ENCODE assay signal across 8 mouse cellular contexts in genomic region chr19:31763246-31763821, GRCm38 (mm10). TPM values are rescaled to one million over a fixed set of nuclear protein-coding genes. Genes with fewer than 3 reads are reported as not detected.
DNase-seq lines count a peak whose midpoint lies in the region; ATAC-seq and TF ChIP-seq lines count a peak whose summit lies in the region.

No protein-coding gene starts in this region.

- TF ChIP-seq CTCF in G1E (IDR thresholded peaks at IDR 0.05; ENCODE audit: low read depth, low read length): no peak

- 4% methylated on average over 20 of the region's 20 CpGs for WGBS in embryonic facial prominence, embryonic 10.5 days
- 3% methylated on average over 20 of the region's 20 CpGs for WGBS in hindbrain, embryonic 11.5 days
- WGBS in liver, embryonic 16.5 days (ENCODE audit: insufficient replicate concordance): 10% methylated on average over 20 of the region's 20 CpGs

- peaks cover 71% of the 10 kb centered on the region for H3K4me1 ChIP-seq in G1E (ENCODE audit: insufficient read depth, low read depth, low read length)
- peaks cover 61% of the 10 kb centered on the region for H3K4me1 ChIP-seq in embryonic facial prominence, embryonic 10.5 days
- peaks cover 10% of the 10 kb centered on the region for H3K4me1 ChIP-seq in hindbrain, embryonic 11.5 days (replicated peaks; ENCODE audit: control insufficient read depth, insufficient read depth, low read length)
- H3K4me1 ChIP-seq in liver, embryonic 16.5 days (ENCODE audit: control insufficient read depth, low read depth, low read length): peaks cover 13% of the 10 kb centered on the region

- H3K36me3 ChIP-seq in G1E (replicated peaks): no peaks in the 10 kb centered on the region
- no peaks in the 10 kb centered on the region for H3K36me3 ChIP-seq in embryonic facial prominence, embryonic 10.5 days (replicated peaks)
- H3K36me3 ChIP-seq in hindbrain, embryonic 11.5 days (ENCODE audit: control insufficient read depth, insufficient read depth, low read length): no peaks in the 10 kb centered on the region
- H3K36me3 ChIP-seq in liver, embryonic 16.5 days (ENCODE audit: control insufficient read depth, insufficient read depth): no peaks in the 10 kb centered on the region

- no peaks in the 10 kb centered on the region for H3K9me3 ChIP-seq in G1E (replicated peaks)
- H3K9me3 ChIP-seq in embryonic facial prominence, embryonic 10.5 days: no peaks in the 10 kb centered on the region
- no peaks in the 10 kb centered on the region for H3K9me3 ChIP-seq in hindbrain, embryonic 11.5 days (ENCODE audit: control insufficient read depth, low read length)
- H3K9me3 ChIP-seq in liver, embryonic 16.5 days (replicated peaks; ENCODE audit: control insufficient read depth, low read length): no peaks in the 10 kb centered on the region

- peak overlapping the region; percentile 97 for H3K4me2 ChIP-seq in hindbrain, embryonic 11.5 days (replicated peaks; ENCODE audit: low read depth, low read length)
- H3K4me2 ChIP-seq in liver, embryonic 16.5 days (ENCODE audit: low read depth, low read length): peak overlapping the region; percentile 71

- H3K9ac ChIP-seq in hindbrain, embryonic 11.5 days (ENCODE audit: low read depth, low read length): no peak overlapping the region
- peak overlapping the region; percentile 16; the same call in 1 of the 2 replicates for H3K9ac ChIP-seq in liver, embryonic 16.5 days (ENCODE audit: low read depth, low read length)

- peak overlapping the region; percentile 86 for H3K27ac ChIP-seq in embryonic facial prominence, embryonic 10.5 days (replicated peaks)
- H3K27ac ChIP-seq in hindbrain, embryonic 11.5 days (ENCODE audit: low read depth, low read length): no peak overlapping the region
- H3K27ac ChIP-seq in liver, embryonic 16.5 days (ENCODE audit: low read length): no peak overlapping the region

- peak overlapping the region; percentile 80 for H3K4me3 ChIP-seq in G1E (ENCODE audit: low read depth, low read length)
- H3K4me3 ChIP-seq in embryonic facial prominence, embryonic 10.5 days: peak overlapping the region; percentile 72
- H3K4me3 ChIP-seq in hindbrain, embryonic 11.5 days (ENCODE audit: low read depth, low read length): peak overlapping the region; percentile 48; the same call in 1 of the 2 replicates
- H3K4me3 ChIP-seq in liver, embryonic 16.5 days (ENCODE audit: low read depth, low read length): peak overlapping the region; percentile 64

- no peaks in the 10 kb centered on the region; the same call in 1 of the 2 replicates for H3K27me3 ChIP-seq in G1E (ENCODE audit: insufficient read depth, low read length)
- H3K27me3 ChIP-seq in embryonic facial prominence, embryonic 10.5 days (replicated peaks; ENCODE audit: low read depth, poor library complexity, severe bottlenecking): peaks cover 26% of the 10 kb centered on the region
- H3K27me3 ChIP-seq in hindbrain, embryonic 11.5 days (ENCODE audit: control insufficient read depth, insufficient read depth, low read length): peaks cover 11% of the 10 kb centered on the region
- peaks cover 45% of the 10 kb centered on the region for H3K27me3 ChIP-seq in liver, embryonic 16.5 days (ENCODE audit: control insufficient read depth, insufficient read depth, low read depth, low read length)

- peak; percentile 12 for DNase-seq in G1E (ENCODE audit: low spot score)
- peak; percentile 40 for DNase-seq in embryonic facial prominence, embryonic 10.5 days (ENCODE audit: low spot score)
- peak; percentile 52 for DNase-seq in hindbrain, embryonic 11.5 days (ENCODE audit: low spot score)
- DNase-seq in c-Kit-positive CD71-positive TER-119-positive erythroid progenitor cells, embryonic 14.5 days (ENCODE audit: low spot score): no peak
- DNase-seq in layer of hippocampus, adult 11-12 months (ENCODE audit: low spot score): no peak
- DNase-seq in layer of hippocampus, adult 8-10 months (ENCODE audit: low spot score in 2 of 2): no peak
- no peak for DNase-seq in thymus, postnatal 36 days

- ATAC-seq in G1E (ENCODE audit: extremely low read depth, insufficient number of reproducible peaks, low FRiP score, poor library complexity, severe bottlenecking): no peak
- no peak for ATAC-seq in hindbrain, embryonic 11.5 days (ENCODE audit: low FRiP score)
- no peak for ATAC-seq in liver, embryonic 16.5 days (ENCODE audit: low read depth)

RNA-seq across cellular contexts. Expression of gene Prkg1, which starts 1.5 kb away (rescaled TPM):
- total RNA-seq in G1E (2014; fragmentation: Nextera tagmentation): 22.9 and 25.4 TPM in 2 replicates
- total RNA-seq in G1E (2017): 27.3 and 29.0 TPM in 2 replicates
- polyA plus RNA-seq in G1E (2012): 1.0 and 1.1 TPM in 2 replicates
- 4.8 and 6.2 TPM in 2 replicates for polyA plus RNA-seq in embryonic facial prominence, embryonic 10.5 days (2016; fragmentation: Nextera tagmentation; extraction: Ambion mirVana)
- 6.3 and 8.6 TPM in 2 replicates for polyA plus RNA-seq in hindbrain, embryonic 11.5 days (2014; fragmentation: Nextera tagmentation; extraction: Ambion mirVana)
- polyA plus RNA-seq in liver, embryonic 16.5 days (2015; fragmentation: Nextera tagmentation; extraction: Ambion mirVana): 0.65 and 1.3 TPM in 2 replicates
- 10 to 100 TPM; 20.0 to 24.2 (median 21.2) TPM for total RNA-seq in layer of hippocampus, adult 8-10 months (2022)

Comparison
In these comparisons a context has a peak if more than half of its experiments do, and no peak if none do; other contexts are left out.
1. DNase-seq: peak in G1E (single experiment), embryonic facial prominence, embryonic 10.5 days (single experiment) and hindbrain, embryonic 11.5 days (single experiment); none in c-Kit-positive CD71-positive TER-119-positive erythroid progenitor cells, embryonic 14.5 days (single experiment), layer of hippocampus, adult 11-12 months (single experiment), layer of hippocampus, adult 8-10 months (0 of 2) and thymus, postnatal 36 days (0 of 2).
2. Peak in every context shown above with its lines, with median percentiles within 50 percentile points of each other: H3K4me3 ChIP-seq.